9 mouse cellular contexts compared by ENCODE assay signal in genomic region chr5:31926551-31926950, GRCm38 (mm10).
DNase-seq lines count a peak whose midpoint lies in the region; ATAC-seq lines count a peak whose summit lies in the region.
"Had no signal": no experiment of that assay in that cellular context is flagged by ENCODE, and none has a peak within 500 bp of the region (broad histone marks: within the 10 kb centered on the region; RNA-seq: fewer than 3 reads in every experiment).

No protein-coding gene starts in this region.

- peak; percentile 43 to 54 for DNase-seq in cerebellum, postnatal 10 days
- DNase-seq in cerebellum, adult 9-11 months, result no peak
- peak; percentile 86 for DNase-seq in midbrain, embryonic 11.5 days (ENCODE audit: low spot score, missing footprints)
- DNase-seq in thymus, adult 18-20 months, result peak; percentile 30 to 32
- no peak for DNase-seq in embryo, embryonic 10.5 days (ENCODE audit: low spot score)
- no peak for DNase-seq in cerebellum, adult 18-20 months

- H3K4me2 ChIP-seq in midbrain, embryonic 11.5 days, result no peak overlapping the region
- H3K4me2 ChIP-seq in midbrain, embryonic 15.5 days, result no peak overlapping the region

- no peak overlapping the region for H3K4me3 ChIP-seq in midbrain, embryonic 11.5 days (ENCODE audit: low read depth, low read length)
- H3K4me3 ChIP-seq in midbrain, embryonic 15.5 days, result no peak overlapping the region

- no peaks in the 10 kb centered on the region for H3K4me1 ChIP-seq in midbrain, embryonic 11.5 days (ENCODE audit: control insufficient read depth, insufficient read depth, low read length)
- H3K4me1 ChIP-seq in midbrain, embryonic 15.5 days, result no peaks in the 10 kb centered on the region

- H3K36me3 ChIP-seq in midbrain, embryonic 11.5 days (ENCODE audit: control insufficient read depth, insufficient read depth, low read length), result no peaks in the 10 kb centered on the region
- no peaks in the 10 kb centered on the region for H3K36me3 ChIP-seq in midbrain, embryonic 15.5 days (replicated peaks)

- H3K9ac ChIP-seq in midbrain, embryonic 11.5 days (ENCODE audit: low read length), result no peak overlapping the region
- no peak overlapping the region for H3K9ac ChIP-seq in midbrain, embryonic 15.5 days

- peaks cover 2% of the 10 kb centered on the region; the same call in 1 of the 2 replicates for H3K9me3 ChIP-seq in midbrain, embryonic 11.5 days (ENCODE audit: control insufficient read depth, low read length)
- H3K9me3 ChIP-seq in midbrain, embryonic 15.5 days, result no peaks in the 10 kb centered on the region

- WGBS in midbrain, embryonic 11.5 days, result 83% methylated on average over 1 of the region's 1 CpGs
- whole genome bisulfite sequencing in midbrain, embryonic 15.5 days, result 100% methylated on average over 1 of the region's 1 CpGs

- ATAC-seq in midbrain, embryonic 11.5 days (ENCODE audit: low FRiP score), result no peak
- ATAC-seq in midbrain, embryonic 15.5 days (replicated peaks), result no peak
- ATAC-seq in inflammation-experienced regulatory T-cells, adult 6 months, result peak; percentile 48

- no peaks in the 10 kb centered on the region for H3K27me3 ChIP-seq in midbrain, embryonic 11.5 days (ENCODE audit: control insufficient read depth, insufficient read depth, low read length)
- no peaks in the 10 kb centered on the region for H3K27me3 ChIP-seq in midbrain, embryonic 15.5 days (replicated peaks)

- no peak overlapping the region for H3K27ac ChIP-seq in midbrain, embryonic 11.5 days (ENCODE audit: low read depth, low read length)
- H3K27ac ChIP-seq in midbrain, embryonic 15.5 days, result no peak overlapping the region
- H3K27ac ChIP-seq: macrophage had no signal

Comparison
In these comparisons a context has a peak if more than half of its experiments do, and no peak if none do; other contexts are left out.
1. DNase-seq: peak in cerebellum, postnatal 10 days (2 of 2), midbrain, embryonic 11.5 days (single experiment) and thymus, adult 18-20 months (2 of 2); none in cerebellum, adult 9-11 months (single experiment), embryo, embryonic 10.5 days (single experiment) and cerebellum, adult 18-20 months (0 of 2).